Mouse (Mus musculus) myocyte (in vitro differentiated cells): Measurements from ENCODE around the gene Nfia. TPM values are rescaled to one million over a fixed set of nuclear protein-coding genes. Genes with fewer than 3 reads are reported as not detected.

Experiments
- H3K27me3 ChIP-seq: one replicate; pipeline ENCODE4 v1.6.1; 2011; ENCODE audit not compliant: control insufficient read depth, insufficient read depth, insufficient read length
- H3K36me3 ChIP-seq: one replicate; pipeline ENCODE4 v1.6.1; 2011; ENCODE audit not compliant: control insufficient read depth, insufficient read depth
- H3K4me2 ChIP-seq: one replicate; pipeline ENCODE4 v1.6.1; 2011; ENCODE audit warnings: low read depth, control low read depth
- H3K4me3 ChIP-seq: one replicate; pipeline ENCODE4 v1.5.1; 2011; ENCODE audit warnings: mild to moderate bottlenecking, control low read depth, moderate library complexity
- H3K79me2 ChIP-seq: one replicate; pipeline ENCODE4 v1.6.1; 2011; ENCODE audit not compliant: control insufficient read depth, insufficient read depth
- H3ac ChIP-seq: one replicate; pipeline ENCODE4 v1.6.1; 2011; ENCODE audit not compliant: control insufficient read depth, insufficient read length
- CEBPB ChIP-seq: IDR thresholded peaks from 2 replicates; pipeline ENCODE4 v1.6.1; 2011; ENCODE audit warnings: mild to moderate bottlenecking, moderate library complexity; ENCODE audit not compliant: poor library complexity, insufficient read depth, severe bottlenecking
- E2F4 ChIP-seq: IDR thresholded peaks from one replicate; pipeline ENCODE4 v1.6.1; 2011; ENCODE audit warnings: mild to moderate bottlenecking, control low read depth, moderate library complexity; ENCODE audit not compliant: insufficient read depth
- MAX ChIP-seq: IDR thresholded peaks from one replicate; pipeline ENCODE4 v1.6.1; 2011; ENCODE audit warnings: low read depth, mild to moderate bottlenecking, control low read depth
- MYOD1 ChIP-seq, 3 experiments: IDR thresholded peaks; one replicate each; pipeline ENCODE4 v1.6.1; 2011; ENCODE audit warnings: control low read depth in 2 of 3, low read depth in 2 of 3, mild to moderate bottlenecking in 2 of 3, moderate library complexity in 1 of 3; ENCODE audit not compliant: insufficient read length in 2 of 3, control insufficient read depth in 1 of 3
- MYOG ChIP-seq, 3 experiments: IDR thresholded peaks; one replicate each; pipeline ENCODE4 v1.6.1; 2011; ENCODE audit warnings: control low read depth in 2 of 3, low read depth in 2 of 3, mild to moderate bottlenecking in 2 of 3; ENCODE audit not compliant: insufficient read length in 2 of 3, control insufficient read depth in 1 of 3, insufficient read depth in 1 of 3
- POLR2A ChIP-seq: IDR thresholded peaks from one replicate; pipeline ENCODE4 v1.6.1; 2011; ENCODE audit warnings: low read depth, mild to moderate bottlenecking, control low read depth, moderate library complexity; ENCODE audit not compliant: insufficient read length
- POLR2AphosphoS2 ChIP-seq: IDR thresholded peaks from one replicate; pipeline ENCODE4 v1.6.1; 2011; ENCODE audit warnings: low read depth, control low read depth; ENCODE audit not compliant: insufficient read length
- REST ChIP-seq: IDR thresholded peaks from one replicate; pipeline ENCODE4 v1.6.1; 2011; ENCODE audit warnings: mild to moderate bottlenecking, control low read depth, moderate library complexity; ENCODE audit not compliant: insufficient read depth, insufficient read length
- SRF ChIP-seq: IDR thresholded peaks from one replicate; pipeline ENCODE4 v1.6.1; 2011; ENCODE audit warnings: low read depth; ENCODE audit not compliant: control insufficient read depth, insufficient read length
- TCF12 ChIP-seq: IDR thresholded peaks from one replicate; pipeline ENCODE4 v1.6.1; 2011; ENCODE audit warnings: mild to moderate bottlenecking, control low read depth; ENCODE audit not compliant: poor library complexity, insufficient read depth, severe bottlenecking
- TCF3 ChIP-seq: IDR thresholded peaks from one replicate; pipeline ENCODE4 v1.6.1; 2011; ENCODE audit warnings: low read depth, control low read depth; ENCODE audit not compliant: insufficient read length
- USF1 ChIP-seq: IDR thresholded peaks from one replicate; pipeline ENCODE4 v1.6.1; 2011; ENCODE audit warnings: low read depth, mild to moderate bottlenecking, control low read depth, moderate library complexity
- polyA plus RNA-seq: library from polyadenylated mRNA; unstranded; fragments of >200 nt; fragmentation: generic; extraction: Trizol; gene quantifications from one replicate; pipeline ENCODE4 v1.2.1, GENCODE M21; 2012; ENCODE audit warnings: missing spikeins

The Nfia gene
- polyA plus RNA-seq, 1 experiment = 0.25 TPM

DNA sequence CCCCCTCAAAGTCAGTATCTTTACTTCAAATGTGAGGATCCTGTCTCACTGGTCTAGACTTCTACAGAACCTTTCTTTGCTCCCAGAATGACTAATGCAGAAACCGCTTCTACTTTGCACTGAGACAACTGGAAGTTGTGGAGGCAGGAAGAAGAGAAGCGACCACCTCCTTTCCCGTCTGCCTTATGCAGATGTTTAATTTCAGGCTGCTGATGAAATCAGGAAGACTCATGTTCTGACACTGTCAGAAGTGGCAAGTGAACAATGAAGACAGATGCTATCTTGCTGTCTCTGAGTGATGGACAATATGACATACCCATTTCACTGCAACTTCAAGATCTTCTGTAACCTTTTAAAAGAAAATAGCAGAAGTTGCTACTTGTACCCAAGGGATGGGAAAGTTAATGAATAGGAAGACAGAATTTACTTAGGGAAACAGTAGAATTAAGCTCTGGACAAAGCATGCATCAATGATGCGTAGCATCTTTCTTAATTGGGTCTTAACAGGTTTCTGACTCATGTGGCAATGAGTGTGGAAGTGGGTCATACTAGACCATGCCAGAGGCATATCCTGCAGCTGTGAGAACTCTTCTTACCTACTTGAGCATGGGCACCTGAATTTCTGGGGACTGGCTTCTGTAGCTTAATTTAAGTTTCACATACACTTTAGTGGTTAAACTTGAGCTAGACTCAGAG, 49.2 kb downstream of the Nfia start:
- Histone ChIP-seq H3K36me3 (no peaks in the 10 kb centered on the region), H3K27me3 (no peaks in the 10 kb centered on the region), H3K4me2 (no peak overlapping the region), H3K4me3 (no peak overlapping the region), H3K79me2 (no peaks in the 10 kb centered on the region), H3ac (no peak overlapping the region)
- TF ChIP-seq E2F4 = no peak
- no peak for TF ChIP-seq SRF
- no peak for TF ChIP-seq POLR2A
- TF ChIP-seq CEBPB = no peak
- TF ChIP-seq REST = no peak
- TF ChIP-seq MYOD1 (IDR thresholded peaks at IDR 0.05; ENCODE audit: control insufficient read depth in 1 of 3, insufficient read length in 2 of 3, low read depth in 2 of 3) = no peak
- TF ChIP-seq POLR2AphosphoS2 = no peak
- no peak for TF ChIP-seq USF1
- no peak for TF ChIP-seq MYOG (IDR thresholded peaks at IDR 0.05; ENCODE audit: control insufficient read depth in 1 of 3, insufficient read depth in 1 of 3, insufficient read length in 2 of 3, low read depth in 2 of 3)
- TF ChIP-seq TCF12 = no peak
- no peak for TF ChIP-seq MAX
- no peak for TF ChIP-seq TCF3

DNA sequence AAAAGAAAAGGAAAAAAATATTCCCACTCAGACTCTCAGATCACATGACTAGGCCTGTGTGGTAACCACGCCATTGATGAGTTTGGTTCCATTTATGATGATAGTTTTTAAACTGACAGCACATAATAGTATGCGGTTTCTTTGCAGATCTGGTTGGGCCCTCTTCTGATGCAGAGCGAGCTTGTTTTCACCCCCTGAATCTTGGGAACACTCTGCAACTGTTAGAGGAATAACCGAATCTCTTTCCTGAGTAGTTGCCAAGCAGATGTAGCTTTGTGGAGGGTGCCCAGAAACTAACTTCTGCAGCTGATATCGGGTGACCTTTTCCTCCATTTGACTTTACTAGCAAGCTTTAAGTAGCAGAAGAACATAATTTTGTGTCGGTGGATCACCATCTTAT, 51.0 kb downstream of the Nfia start:
- Histone ChIP-seq H3K4me3 (no peak overlapping the region), H3K36me3 (no peaks in the 10 kb centered on the region), H3K79me2 (no peaks in the 10 kb centered on the region), H3ac (no peak overlapping the region), H3K4me2 (no peak overlapping the region), H3K27me3 (no peaks in the 10 kb centered on the region)
- TF ChIP-seq TCF12 (no peak), MAX (no peak), SRF (no peak), POLR2A (no peak), USF1 (no peak), MYOG (IDR thresholded peaks at IDR 0.05; ENCODE audit: control insufficient read depth in 1 of 3, insufficient read depth in 1 of 3, insufficient read length in 2 of 3, low read depth in 2 of 3) (no peak), CEBPB (no peak), MYOD1 (IDR thresholded peaks at IDR 0.05; ENCODE audit: control insufficient read depth in 1 of 3, insufficient read length in 2 of 3, low read depth in 2 of 3) (no peak)

DNA sequence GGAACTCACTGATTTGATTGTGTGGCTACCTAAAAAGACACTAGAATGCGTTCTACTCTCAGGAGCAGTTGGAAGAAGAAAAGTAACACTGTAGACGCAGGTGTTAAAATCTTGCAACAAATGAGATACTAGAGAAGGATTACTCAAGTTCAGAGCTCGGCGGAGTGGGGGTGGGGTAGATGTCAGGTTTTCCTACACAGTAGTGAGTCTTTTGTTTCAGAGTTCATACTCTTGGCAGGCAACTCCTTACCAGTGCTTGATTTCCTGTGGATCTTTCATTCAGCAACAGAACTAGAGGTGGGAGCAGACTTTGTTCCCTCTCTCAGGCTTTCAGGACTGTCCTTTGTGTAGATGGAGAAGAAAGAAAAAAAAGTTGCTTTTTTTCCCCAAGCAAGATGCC, 51.9 kb downstream of the Nfia start:
- Histone ChIP-seq H3ac (no peak overlapping the region), H3K4me2 (no peak overlapping the region), H3K36me3 (no peaks in the 10 kb centered on the region), H3K79me2 (no peaks in the 10 kb centered on the region), H3K4me3 (no peak overlapping the region), H3K27me3 (no peaks in the 10 kb centered on the region)
- TF ChIP-seq POLR2AphosphoS2 (no peak), E2F4 (no peak)

- H3K36me3 ChIP-seq = no peaks in the 10 kb centered on the region
- no peak overlapping the region for H3K4me2 ChIP-seq
- no peak overlapping the region for H3ac ChIP-seq
- H3K27me3 ChIP-seq = no peaks in the 10 kb centered on the region
- TF ChIP-seq POLR2A (no peak), POLR2AphosphoS2 (no peak), MYOG (IDR thresholded peaks at IDR 0.05; ENCODE audit: control insufficient read depth in 1 of 3, insufficient read depth in 1 of 3, insufficient read length in 2 of 3, low read depth in 2 of 3) (no peak), SRF (no peak), MYOD1 (IDR thresholded peaks at IDR 0.05; ENCODE audit: control insufficient read depth in 1 of 3, insufficient read length in 2 of 3, low read depth in 2 of 3) (no peak), E2F4 (no peak), MAX (no peak), USF1 (no peak), REST (no peak), TCF12 (no peak), CEBPB (no peak), TCF3 (no peak)
- no peak overlapping the region for H3K4me3 ChIP-seq
- no peaks in the 10 kb centered on the region for H3K79me2 ChIP-seq
Measured at GRCm38 (mm10) chr4:97825432-97825831, 52.9 kb downstream of the Nfia start.

DNA sequence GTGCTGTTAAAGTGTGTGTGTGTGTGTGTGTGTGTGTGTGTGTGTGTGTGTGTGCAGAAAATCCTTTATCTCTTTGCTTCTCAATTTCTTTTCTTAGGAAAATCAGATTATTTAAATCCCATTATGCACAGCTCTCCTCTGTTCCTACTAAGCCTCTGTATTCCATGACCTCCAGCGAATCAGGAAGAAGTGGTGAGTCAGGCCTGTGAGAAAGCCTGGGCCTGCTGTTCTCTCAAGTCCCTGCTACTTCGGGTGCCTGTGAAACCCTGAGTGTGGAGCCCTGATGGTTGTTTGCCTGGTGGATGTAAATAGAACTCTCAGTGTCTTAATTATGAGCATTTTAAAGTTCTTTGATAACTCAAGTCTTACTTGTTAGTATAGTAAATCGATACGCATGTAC, 53.3 kb downstream of the Nfia start:
- H3K79me2 ChIP-seq = no peaks in the 10 kb centered on the region
- no peak overlapping the region for H3K4me2 ChIP-seq
- no peaks in the 10 kb centered on the region for H3K27me3 ChIP-seq
- no peak for TF ChIP-seq TCF12
- no peak for TF ChIP-seq E2F4
- TF ChIP-seq POLR2AphosphoS2 = no peak
- TF ChIP-seq USF1 = no peak
- no peaks in the 10 kb centered on the region for H3K36me3 ChIP-seq
- no peak overlapping the region for H3K4me3 ChIP-seq
- no peak overlapping the region for H3ac ChIP-seq
